Mouse (Mus musculus): ENCODE measurements at regions not wholly inside any gene's neighbourhood (a gene's known extent, or its start where the extent isn't known, plus 50 kb on each side); places are given as distances from the start of the nearest gene placed in this dataset.
A peak's percentile ranks its signal among the peaks of the same experiment; 100 is the strongest.

- no peaks in the 10 kb centered on the region for H3K36me3 ChIP-seq
- H3K4me3 ChIP-seq: no peak overlapping the region
- WGBS: 88% methylated on average over 1 of the region's 1 CpGs
- H3K9me3 ChIP-seq: no peaks in the 10 kb centered on the region
- H3K27me3 ChIP-seq (ENCODE audit: insufficient read depth, poor library complexity, severe bottlenecking): no peaks in the 10 kb centered on the region
- no peak overlapping the region for H3K27ac ChIP-seq
- H3K4me1 ChIP-seq (replicated peaks): no peaks in the 10 kb centered on the region
- DNase-seq (ENCODE audit: low spot score): no peak
Measured at GRCm38 (mm10) chr5:43361026-43361425, 128.1 kb downstream of the Cpeb2 start.

- H3K9me3 ChIP-seq: no peaks in the 10 kb centered on the region
- H3K27me3 ChIP-seq (ENCODE audit: insufficient read depth, poor library complexity, severe bottlenecking): no peaks in the 10 kb centered on the region
- no peaks in the 10 kb centered on the region for H3K4me1 ChIP-seq (replicated peaks)
- H3K4me3 ChIP-seq: no peak overlapping the region
- no peak overlapping the region for H3K27ac ChIP-seq
- no peak for DNase-seq (ENCODE audit: low spot score)
- WGBS: 80% methylated on average over 1 of the region's 1 CpGs
- no peaks in the 10 kb centered on the region for H3K36me3 ChIP-seq
Measured at GRCm38 (mm10) chr5:43372385-43372784, 139.4 kb downstream of the Cpeb2 start.

- DNase-seq (ENCODE audit: low spot score): no peak
- 85% methylated on average over 3 of the region's 3 CpGs for WGBS
Measured at GRCm38 (mm10) chr5:43384689-43385375, 130.5 kb upstream of the C1qtnf7 start.

GRCm38 (mm10) chr5:43390997-43391396 lies 124.3 kb upstream of the C1qtnf7 start:
- Histone ChIP-seq H3K4me1 (replicated peaks) (no peaks in the 10 kb centered on the region), H3K27ac (no peak overlapping the region), H3K36me3 (no peaks in the 10 kb centered on the region), H3K9me3 (no peaks in the 10 kb centered on the region), H3K27me3 (ENCODE audit: insufficient read depth, poor library complexity, severe bottlenecking) (no peaks in the 10 kb centered on the region), H3K4me3 (no peak overlapping the region)
- 14% methylated on average over 2 of the region's 2 CpGs for WGBS
- no peak for DNase-seq (ENCODE audit: low spot score)

More at GRCm38 (mm10) chr5:43384689-43385375, 130.5 kb upstream of the C1qtnf7 start:
- no peaks in the 10 kb centered on the region for H3K4me1 ChIP-seq (replicated peaks)
- no peak overlapping the region for H3K27ac ChIP-seq
- no peaks in the 10 kb centered on the region for H3K9me3 ChIP-seq
- no peaks in the 10 kb centered on the region for H3K36me3 ChIP-seq
- no peaks in the 10 kb centered on the region for H3K27me3 ChIP-seq (ENCODE audit: insufficient read depth, poor library complexity, severe bottlenecking)
- no peak overlapping the region for H3K4me3 ChIP-seq

- no peaks in the 10 kb centered on the region for H3K4me1 ChIP-seq (replicated peaks)
- no peak overlapping the region for H3K27ac ChIP-seq
- DNase-seq (ENCODE audit: low spot score): peak; percentile 36
- no peaks in the 10 kb centered on the region for H3K9me3 ChIP-seq
- 31% methylated on average over 3 of the region's 3 CpGs for WGBS
- H3K36me3 ChIP-seq: no peaks in the 10 kb centered on the region
- no peak overlapping the region for H3K4me3 ChIP-seq
- H3K27me3 ChIP-seq (ENCODE audit: insufficient read depth, poor library complexity, severe bottlenecking): no peaks in the 10 kb centered on the region
Measured at GRCm38 (mm10) chr5:43391412-43392029, 123.8 kb upstream of the C1qtnf7 start.

GRCm38 (mm10) chr5:43392908-43393545 lies 122.3 kb upstream of the C1qtnf7 start:
- H3K9me3 ChIP-seq: no peaks in the 10 kb centered on the region
- no peaks in the 10 kb centered on the region for H3K4me1 ChIP-seq (replicated peaks)
- WGBS: 83% methylated on average over 8 of the region's 8 CpGs
- no peak overlapping the region for H3K27ac ChIP-seq
- H3K36me3 ChIP-seq: no peaks in the 10 kb centered on the region
- H3K4me3 ChIP-seq: no peak overlapping the region
- DNase-seq (ENCODE audit: low spot score): no peak
- H3K27me3 ChIP-seq (ENCODE audit: insufficient read depth, poor library complexity, severe bottlenecking): no peaks in the 10 kb centered on the region

- Histone ChIP-seq H3K27me3 (ENCODE audit: insufficient read depth, poor library complexity, severe bottlenecking) (no peaks in the 10 kb centered on the region), H3K9me3 (no peaks in the 10 kb centered on the region), H3K27ac (no peak overlapping the region), H3K4me1 (replicated peaks) (no peaks in the 10 kb centered on the region), H3K4me3 (no peak overlapping the region), H3K36me3 (no peaks in the 10 kb centered on the region)
- no peak for DNase-seq (ENCODE audit: low spot score)
- WGBS: 90% methylated on average over 2 of the region's 2 CpGs
Measured at GRCm38 (mm10) chr5:43417259-43417658, 98.1 kb upstream of the C1qtnf7 start.

- no peaks in the 10 kb centered on the region for H3K36me3 ChIP-seq
- H3K27me3 ChIP-seq (ENCODE audit: insufficient read depth, poor library complexity, severe bottlenecking): no peaks in the 10 kb centered on the region
- WGBS: 80% methylated on average over 9 of the region's 9 CpGs
- peak; percentile 64 for DNase-seq (ENCODE audit: low spot score)
- no peak overlapping the region for H3K27ac ChIP-seq
- no peaks in the 10 kb centered on the region for H3K4me1 ChIP-seq (replicated peaks)
- no peaks in the 10 kb centered on the region for H3K9me3 ChIP-seq
- H3K4me3 ChIP-seq: no peak overlapping the region
Measured at GRCm38 (mm10) chr5:43422815-43423687, 92.3 kb upstream of the C1qtnf7 start.

- Histone ChIP-seq H3K36me3 (no peaks in the 10 kb centered on the region), H3K27ac (no peak overlapping the region), H3K27me3 (ENCODE audit: insufficient read depth, poor library complexity, severe bottlenecking) (no peaks in the 10 kb centered on the region), H3K4me3 (no peak overlapping the region), H3K9me3 (no peaks in the 10 kb centered on the region), H3K4me1 (replicated peaks) (no peaks in the 10 kb centered on the region)
- no peak for DNase-seq (ENCODE audit: low spot score)
- 79% methylated on average over 9 of the region's 9 CpGs for WGBS
Measured at GRCm38 (mm10) chr5:43424551-43425257, 90.6 kb upstream of the C1qtnf7 start.

GRCm38 (mm10) chr5:43433337-43433736 lies 82.0 kb upstream of the C1qtnf7 start:
- H3K27ac ChIP-seq: no peak overlapping the region
- H3K4me1 ChIP-seq (replicated peaks): no peaks in the 10 kb centered on the region
- no peaks in the 10 kb centered on the region for H3K27me3 ChIP-seq (ENCODE audit: insufficient read depth, poor library complexity, severe bottlenecking)
- WGBS: 87% methylated on average over 2 of the region's 2 CpGs
- no peaks in the 10 kb centered on the region for H3K36me3 ChIP-seq
- DNase-seq (ENCODE audit: low spot score): no peak
- H3K4me3 ChIP-seq: no peak overlapping the region
- no peaks in the 10 kb centered on the region for H3K9me3 ChIP-seq

GRCm38 (mm10) chr5:43439191-43439590 lies 76.1 kb upstream of the C1qtnf7 start:
- WGBS: 57% methylated on average over 2 of the region's 2 CpGs
- Histone ChIP-seq H3K27me3 (ENCODE audit: insufficient read depth, poor library complexity, severe bottlenecking) (no peaks in the 10 kb centered on the region), H3K36me3 (no peaks in the 10 kb centered on the region), H3K4me1 (replicated peaks) (no peaks in the 10 kb centered on the region), H3K4me3 (no peak overlapping the region), H3K27ac (no peak overlapping the region), H3K9me3 (no peaks in the 10 kb centered on the region)
- no peak for DNase-seq (ENCODE audit: low spot score)

- no peak overlapping the region for H3K27ac ChIP-seq
- no peaks in the 10 kb centered on the region for H3K36me3 ChIP-seq
- H3K9me3 ChIP-seq: no peaks in the 10 kb centered on the region
- H3K4me3 ChIP-seq: no peak overlapping the region
- 72% methylated on average over 3 of the region's 3 CpGs for WGBS
- DNase-seq (ENCODE audit: low spot score): no peak
- H3K4me1 ChIP-seq (replicated peaks): no peaks in the 10 kb centered on the region
- H3K27me3 ChIP-seq (ENCODE audit: insufficient read depth, poor library complexity, severe bottlenecking): no peaks in the 10 kb centered on the region
Measured at GRCm38 (mm10) chr5:43441306-43441705, 74.0 kb upstream of the C1qtnf7 start.
